Mouse (Mus musculus) kidney, embryonic 16.5 days (tissue): ENCODE data around the gene Mga. TPM values are rescaled to one million over a fixed set of nuclear protein-coding genes. Genes with fewer than 3 reads are reported as not detected.

Source experiments
- ATAC-seq: fragments of 200-750 bp; cut with Nextera tagmentation; 2 replicates; pipeline ENCODE4 v1.8.0; 2017; ENCODE audit warnings: moderate TSS enrichment; ENCODE audit not compliant: low FRiP score, low TSS enrichment
- H3K27ac ChIP-seq: fragments of 300-500 bp; sonication (generic); 2 replicates; pipeline ENCODE4 v1.5.1; 2014; ENCODE audit warnings: low read length
- H3K27me3 ChIP-seq: fragments of 300-500 bp; sonication (generic); 2 replicates; pipeline ENCODE4 v1.6.1; 2014; ENCODE audit warnings: low read length, control low read depth, mixed read lengths; ENCODE audit not compliant: insufficient read depth
- H3K36me3 ChIP-seq: fragments of 300-500 bp; sonication (generic); 2 replicates; pipeline ENCODE4 v1.6.1; 2014; ENCODE audit warnings: low read length, control low read depth, mixed read lengths; ENCODE audit not compliant: insufficient read depth
- H3K4me1 ChIP-seq: fragments of 300-500 bp; sonication (generic); 2 replicates; pipeline ENCODE4 v1.6.1; 2014; ENCODE audit warnings: low read length, control low read depth, mixed read lengths; ENCODE audit not compliant: insufficient read depth
- H3K4me2 ChIP-seq: fragments of 300-500 bp; sonication (generic); replicated peaks from 2 replicates; pipeline ENCODE4 v1.6.1; 2014; ENCODE audit warnings: low read depth, low read length
- H3K4me3 ChIP-seq: fragments of 300-500 bp; sonication (generic); 2 replicates; pipeline ENCODE4 v1.5.1; 2014; ENCODE audit warnings: mild to moderate bottlenecking, low read length
- H3K9ac ChIP-seq: fragments of 300-500 bp; sonication (generic); replicated peaks from 2 replicates; pipeline ENCODE4 v1.6.1; 2014; ENCODE audit warnings: low read length
- H3K9me3 ChIP-seq: fragments of 300-500 bp; sonication (generic); 2 replicates; pipeline ENCODE4 v1.6.1; 2016; ENCODE audit warnings: low read length, control low read depth
- WGBS: fragments of 180-500 bp; shearing (Covaris S2); extraction: QIAGEN DNeasy Blood & Tissue Kit; methylation state at CpG from one replicate; pipeline ENCODE4 v1.1.7; 2014; 5-methylcytosine and 5-hydroxymethylcytosine counted together
- polyA plus RNA-seq: library from polyadenylated mRNA; unstranded; fragments of >200 nt; fragmentation: Nextera tagmentation; extraction: Ambion mirVana; gene quantifications from 2 replicates; pipeline ENCODE4 v1.2.1, GENCODE M21; 2015

Gene Mga
- polyA plus RNA-seq, 1 experiment from 2014 or later = 24.7 TPM

DNA sequence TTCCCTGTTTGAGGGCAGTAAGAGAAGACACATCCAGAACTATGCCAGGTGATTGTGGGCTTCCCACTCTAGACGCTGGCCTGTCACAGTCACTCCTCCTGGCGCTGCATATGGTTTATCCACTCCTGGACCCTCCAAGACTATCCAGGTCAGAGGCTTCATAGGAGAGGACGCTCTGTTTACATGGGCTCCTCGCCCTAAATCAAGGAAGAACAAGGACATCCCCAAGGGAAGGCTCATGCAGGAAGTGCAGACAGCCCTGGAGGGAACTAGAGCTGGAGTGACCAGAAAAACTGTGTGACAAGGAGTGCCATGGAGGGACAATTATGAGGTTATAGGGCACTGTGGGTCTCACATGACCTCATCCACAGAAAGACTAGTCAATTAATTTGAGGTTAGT, 100.3 kb downstream of the Mga start:
- no peak overlapping the region for H3K4me3 ChIP-seq
- H3K9ac ChIP-seq = no peak overlapping the region
- H3K27ac ChIP-seq = no peak overlapping the region; the same call in 1 of the 2 replicates
- ATAC-seq = no peak
- H3K9me3 ChIP-seq = no peaks in the 10 kb centered on the region
- WGBS = 64% methylated on average over 4 of the region's 4 CpGs
- H3K36me3 ChIP-seq = peaks cover 4% of the 10 kb centered on the region; the same call in 1 of the 2 replicates
- H3K4me1 ChIP-seq = peaks cover 41% of the 10 kb centered on the region
- no peak overlapping the region for H3K4me2 ChIP-seq
- no peaks in the 10 kb centered on the region for H3K27me3 ChIP-seq

DNA sequence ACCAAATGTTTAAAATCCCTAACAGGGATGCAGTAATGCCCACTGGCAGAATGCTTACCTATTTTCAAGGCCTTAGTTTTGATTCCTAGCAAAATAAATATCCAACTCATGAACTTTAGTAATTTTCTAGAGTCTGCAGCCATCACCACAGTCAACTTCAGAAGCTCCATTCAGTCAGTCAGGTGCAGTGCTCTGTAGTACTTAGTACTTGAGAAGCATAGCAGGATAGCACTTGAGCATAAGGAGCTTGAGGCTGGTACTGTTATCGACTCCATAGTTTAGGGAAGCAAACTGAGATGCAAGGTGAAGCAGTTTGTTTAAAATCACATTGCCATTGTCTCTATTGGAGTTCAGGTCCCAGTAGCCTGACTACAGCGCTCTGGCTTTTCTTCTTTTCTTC, 102.7 kb downstream of the Mga start:
- ATAC-seq = no peak
- no peak overlapping the region for H3K27ac ChIP-seq
- no peak overlapping the region for H3K9ac ChIP-seq
- H3K4me3 ChIP-seq = no peak overlapping the region
- H3K36me3 ChIP-seq = peaks cover 4% of the 10 kb centered on the region; the same call in 1 of the 2 replicates
- H3K27me3 ChIP-seq = no peaks in the 10 kb centered on the region
- H3K4me2 ChIP-seq = no peak overlapping the region
- WGBS = 95% methylated on average over 2 of the region's 2 CpGs
- no peaks in the 10 kb centered on the region for H3K9me3 ChIP-seq
- H3K4me1 ChIP-seq = peaks cover 35% of the 10 kb centered on the region

DNA sequence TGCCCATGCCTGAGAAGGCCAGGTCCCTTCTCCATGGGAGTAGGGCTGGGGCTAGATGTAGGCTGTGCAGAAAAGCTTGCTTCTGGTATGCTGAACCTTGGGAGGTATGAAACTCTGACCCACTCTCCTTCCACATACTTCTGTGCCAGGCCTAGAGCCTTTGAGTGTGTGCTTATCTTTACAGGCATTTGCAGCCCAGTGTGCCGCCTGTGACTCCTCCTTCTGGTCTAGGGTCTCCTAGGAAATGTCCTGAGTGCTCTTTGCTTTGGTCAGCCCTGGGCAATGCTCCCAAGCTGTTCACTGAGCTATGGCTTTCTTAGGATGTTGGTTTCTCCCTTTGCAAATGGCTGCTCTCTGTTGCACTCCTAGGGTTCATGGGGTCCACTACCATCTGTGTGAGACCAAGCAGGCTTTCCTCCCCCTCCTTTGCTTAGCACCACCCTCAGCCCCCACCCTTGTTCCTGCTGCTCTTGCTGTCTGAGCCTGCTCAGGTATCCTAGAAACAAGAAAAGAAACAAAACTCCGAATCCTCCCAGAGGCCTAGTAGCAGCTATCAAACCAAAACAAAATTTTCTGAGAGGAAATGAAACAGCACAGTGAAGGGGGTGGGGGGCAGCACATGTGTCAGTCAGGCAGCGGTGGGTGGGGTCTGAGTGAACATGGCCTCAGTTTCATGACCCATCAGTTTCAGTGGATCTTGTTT, 104.0 kb downstream of the Mga start:
- Histone ChIP-seq H3K4me3 (no peak overlapping the region), H3K4me1 (peaks cover 22% of the 10 kb centered on the region), H3K36me3 (peaks cover 4% of the 10 kb centered on the region; the same call in 1 of the 2 replicates), H3K4me2 (no peak overlapping the region), H3K9me3 (no peaks in the 10 kb centered on the region), H3K27ac (peak overlapping the region; percentile 44), H3K27me3 (no peaks in the 10 kb centered on the region), H3K9ac (peak overlapping the region; percentile 38; the same call in 1 of the 2 replicates)
- peak; percentile 73 for ATAC-seq
- WGBS = 42% methylated on average over 3 of the region's 3 CpGs

DNA sequence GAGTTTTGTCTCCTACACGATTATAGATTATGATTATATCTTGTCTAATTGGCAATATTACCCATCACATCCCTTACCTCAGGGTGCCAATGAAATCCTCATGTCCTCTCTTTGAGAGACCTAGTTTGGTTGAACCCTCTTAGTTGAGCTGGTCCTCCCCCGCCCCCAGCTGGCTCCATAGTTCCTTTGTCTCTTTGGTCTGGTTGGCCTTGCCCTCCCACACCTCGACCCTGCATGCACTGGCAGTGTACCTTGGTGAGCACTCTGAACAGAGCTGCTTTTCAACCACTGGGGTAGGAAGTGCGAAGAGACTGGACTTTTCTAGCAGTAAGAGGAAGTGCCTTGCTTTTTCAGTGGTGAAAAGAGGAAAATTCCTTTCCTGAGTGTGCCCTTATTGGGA, 104.9 kb downstream of the Mga start:
- 61% methylated on average over 4 of the region's 4 CpGs for WGBS
- Histone ChIP-seq H3K9ac (no peak overlapping the region), H3K27ac (no peak overlapping the region), H3K9me3 (no peaks in the 10 kb centered on the region), H3K27me3 (no peaks in the 10 kb centered on the region), H3K4me3 (no peak overlapping the region), H3K4me1 (peaks cover 15% of the 10 kb centered on the region), H3K36me3 (peaks cover 4% of the 10 kb centered on the region; the same call in 1 of the 2 replicates), H3K4me2 (no peak overlapping the region)
- no peak for ATAC-seq

DNA sequence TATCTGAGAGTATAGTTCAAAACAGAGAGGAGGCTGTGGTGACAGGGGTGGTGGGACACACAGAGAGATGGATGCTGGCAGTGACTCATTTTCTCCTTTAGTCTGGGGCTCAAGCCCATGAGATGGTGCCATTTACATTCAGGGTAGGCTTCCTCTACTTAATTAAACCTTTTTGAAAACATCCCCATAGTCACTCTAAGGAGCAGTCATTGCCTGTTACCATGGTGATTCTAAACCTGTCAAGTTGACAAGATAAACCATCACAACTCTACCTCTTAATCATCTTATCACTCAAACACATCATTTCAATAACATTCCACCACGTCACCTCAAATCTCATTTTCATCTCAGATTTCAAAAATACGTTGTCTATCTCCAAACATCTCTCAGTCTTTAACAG, 106.9 kb downstream of the Mga start:
- Histone ChIP-seq H3K27me3 (no peaks in the 10 kb centered on the region), H3K36me3 (peaks cover under 1% of the 10 kb centered on the region; the same call in 1 of the 2 replicates), H3K4me1 (peaks cover 11% of the 10 kb centered on the region), H3K4me2 (no peak overlapping the region), H3K9me3 (no peaks in the 10 kb centered on the region), H3K9ac (no peak overlapping the region), H3K27ac (no peak overlapping the region), H3K4me3 (no peak overlapping the region)
- 82% methylated on average over 2 of the region's 2 CpGs for WGBS
- ATAC-seq = no peak

DNA sequence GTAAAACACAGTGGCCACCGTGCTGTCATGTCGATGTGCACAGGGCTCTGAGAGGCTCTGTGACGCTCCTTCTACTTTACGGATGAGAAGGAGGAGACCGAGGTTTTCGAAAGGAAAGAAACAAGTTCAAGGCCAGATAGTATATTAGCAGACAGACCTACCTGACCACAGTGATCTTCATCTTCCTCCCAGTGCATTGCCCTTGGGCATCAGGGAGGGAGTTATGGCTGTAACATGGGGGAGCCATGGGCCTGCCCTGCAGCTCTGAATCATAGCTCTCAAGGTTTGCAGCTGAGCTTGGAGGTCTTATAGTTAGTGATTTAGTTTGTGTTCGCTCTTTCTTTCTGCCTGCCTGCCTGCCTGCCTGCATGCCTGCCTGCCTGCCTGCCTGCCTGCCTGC, 109.7 kb downstream of the Mga start:
- Histone ChIP-seq H3K9me3 (no peaks in the 10 kb centered on the region), H3K27ac (no peak overlapping the region), H3K36me3 (no peaks in the 10 kb centered on the region), H3K4me2 (no peak overlapping the region), H3K4me3 (no peak overlapping the region), H3K27me3 (no peaks in the 10 kb centered on the region), H3K4me1 (peaks cover under 1% of the 10 kb centered on the region; the same call in 1 of the 2 replicates), H3K9ac (no peak overlapping the region)
- ATAC-seq = no peak
- 91% methylated on average over 7 of the region's 7 CpGs for WGBS

DNA sequence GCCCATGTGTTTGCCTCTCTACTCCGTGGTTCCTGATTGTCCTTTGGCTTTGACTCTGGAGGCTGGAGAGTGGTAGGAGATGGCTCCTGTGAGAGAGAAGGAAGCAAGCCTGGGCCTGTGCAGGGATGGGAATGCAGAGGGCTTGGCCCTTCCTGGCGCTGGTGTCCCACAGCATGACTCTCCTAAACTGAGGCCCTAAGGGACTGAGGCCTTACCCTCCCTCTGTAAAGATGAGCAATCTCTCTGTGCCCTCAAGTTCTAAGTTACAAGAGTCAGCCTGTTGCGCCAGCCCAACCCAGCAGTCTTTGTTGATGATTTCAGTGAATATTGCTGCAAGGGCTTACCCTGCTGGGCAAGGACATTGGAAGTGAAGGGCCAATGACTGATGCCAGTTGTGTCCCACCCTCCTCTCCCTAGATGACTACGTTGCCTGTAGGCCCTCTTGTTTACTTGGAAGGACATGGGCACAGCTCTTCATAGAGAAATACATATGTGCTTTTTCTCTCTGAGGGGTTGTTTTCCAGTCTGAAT, 110.7 kb downstream of the Mga start:
- 79% methylated on average over 4 of the region's 4 CpGs for WGBS
- no peaks in the 10 kb centered on the region for H3K4me1 ChIP-seq
- no peak overlapping the region for H3K9ac ChIP-seq
- H3K27me3 ChIP-seq = no peaks in the 10 kb centered on the region
- H3K4me2 ChIP-seq = no peak overlapping the region
- H3K27ac ChIP-seq = no peak overlapping the region
- H3K9me3 ChIP-seq = no peaks in the 10 kb centered on the region
- H3K4me3 ChIP-seq = no peak overlapping the region
- H3K36me3 ChIP-seq = no peaks in the 10 kb centered on the region; the same call in 1 of the 2 replicates
- ATAC-seq = no peak

DNA sequence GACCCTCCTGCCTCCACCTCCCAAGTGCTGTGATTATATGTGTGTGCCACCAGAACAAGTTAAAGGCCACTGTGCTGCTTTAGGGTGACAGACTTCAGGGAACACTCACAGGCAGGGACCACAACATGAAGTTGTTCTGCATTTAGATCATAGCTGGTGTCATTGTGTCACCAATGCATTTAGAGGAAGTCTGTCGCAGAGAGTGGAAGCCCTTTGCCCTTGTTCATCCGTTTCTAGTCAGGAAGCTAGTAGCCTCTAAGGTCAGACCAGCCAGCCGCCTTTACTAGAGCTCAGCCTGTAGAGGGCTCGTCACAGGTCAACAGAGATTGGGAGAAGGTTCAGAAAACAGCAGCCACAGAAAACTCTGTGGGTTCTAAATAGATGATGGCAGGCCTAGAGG, 111.6 kb downstream of the Mga start:
- H3K4me1 ChIP-seq = no peaks in the 10 kb centered on the region
- WGBS = 20% methylated on average over 4 of the region's 4 CpGs
- no peaks in the 10 kb centered on the region for H3K27me3 ChIP-seq
- ATAC-seq = no peak
- H3K4me3 ChIP-seq = no peak overlapping the region
- no peak overlapping the region for H3K4me2 ChIP-seq
- H3K9ac ChIP-seq = no peak overlapping the region
- H3K36me3 ChIP-seq = peaks cover 8% of the 10 kb centered on the region; the same call in 1 of the 2 replicates
- no peak overlapping the region for H3K27ac ChIP-seq
- H3K9me3 ChIP-seq = no peaks in the 10 kb centered on the region

DNA sequence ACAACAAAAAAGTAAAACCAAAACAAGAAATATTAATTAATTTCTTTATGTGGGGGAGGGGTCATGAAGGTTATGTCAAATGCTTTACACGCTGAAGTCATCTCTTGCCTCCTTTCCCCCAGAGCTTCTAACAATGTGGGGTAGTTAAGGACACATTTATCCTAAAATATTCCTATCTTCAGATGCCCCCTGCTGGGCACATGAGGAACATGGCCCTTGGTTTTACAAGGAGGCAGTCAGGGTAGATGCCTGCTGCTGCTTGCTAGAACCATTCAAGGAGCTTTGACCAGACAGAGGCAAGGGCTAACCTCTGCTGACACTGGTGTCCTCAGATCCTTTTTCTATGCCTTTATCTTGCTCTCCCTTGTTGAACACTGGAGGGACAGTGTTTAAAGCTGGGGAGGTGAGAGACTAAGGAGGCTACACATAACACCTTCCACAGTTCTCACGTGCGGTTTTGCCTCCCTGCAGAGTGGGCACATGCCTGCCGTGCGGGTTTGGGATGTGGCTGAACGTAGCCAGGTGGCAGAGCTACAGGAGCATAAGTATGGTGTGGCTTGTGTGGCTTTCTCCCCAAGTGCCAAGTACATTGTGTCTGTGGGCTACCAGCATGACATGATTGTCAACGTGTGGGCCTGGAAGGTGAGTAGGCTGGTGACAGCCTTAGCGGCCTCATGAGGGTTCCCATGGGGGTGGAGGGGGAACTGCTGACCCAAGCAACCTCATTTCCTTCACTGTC, 114.6 kb downstream of the Mga start:
- no peak overlapping the region for H3K4me3 ChIP-seq
- no peak overlapping the region for H3K4me2 ChIP-seq
- no peaks in the 10 kb centered on the region for H3K9me3 ChIP-seq
- ATAC-seq = peak; percentile 60
- H3K36me3 ChIP-seq = peaks cover 24% of the 10 kb centered on the region
- 81% methylated on average over 8 of the region's 8 CpGs for WGBS
- no peak overlapping the region for H3K27ac ChIP-seq
- H3K27me3 ChIP-seq = no peaks in the 10 kb centered on the region
- H3K4me1 ChIP-seq = no peaks in the 10 kb centered on the region
- H3K9ac ChIP-seq = no peak overlapping the region

DNA sequence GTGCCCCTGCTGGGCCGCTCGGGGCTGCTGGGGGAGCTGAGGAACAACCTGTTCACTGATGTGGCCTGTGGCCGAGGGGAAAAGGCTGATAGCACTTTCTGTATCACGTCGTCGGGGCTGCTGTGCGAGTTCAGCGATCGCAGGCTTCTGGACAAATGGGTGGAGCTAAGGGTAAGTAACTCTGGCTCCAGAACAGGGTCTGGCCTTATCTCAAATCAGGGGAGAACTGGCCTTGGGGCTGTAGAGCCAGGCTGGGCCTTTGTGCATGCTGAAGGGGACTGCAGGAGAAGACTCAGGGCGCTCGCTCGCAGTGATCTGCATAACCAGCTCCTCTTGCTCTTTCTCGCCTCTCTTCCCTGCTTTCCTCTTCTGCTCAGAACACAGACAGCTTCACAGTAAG, 115.9 kb downstream of the Mga start:
- Histone ChIP-seq H3K9me3 (no peaks in the 10 kb centered on the region), H3K27me3 (no peaks in the 10 kb centered on the region), H3K36me3 (peaks cover 34% of the 10 kb centered on the region), H3K4me2 (no peak overlapping the region), H3K4me1 (no peaks in the 10 kb centered on the region), H3K27ac (no peak overlapping the region), H3K4me3 (no peak overlapping the region), H3K9ac (no peak overlapping the region)
- WGBS = 73% methylated on average over 13 of the region's 13 CpGs
- ATAC-seq = no peak
